Mouse (Mus musculus): Measurements from ENCODE around the gene Hoxd3. TPM values are rescaled to one million over a fixed set of nuclear protein-coding genes. Genes with fewer than 3 reads are reported as not detected.

Gene Hoxd3
- total RNA-seq, 2 experiments from 2014 or later, result not detected

- DNase-seq, result no peak
Measured at GRCm38 (mm10) chr2:74679596-74679971, 32.1 kb upstream of the Hoxd3 start.

GRCm38 (mm10) chr2:74679980-74680379 lies 31.7 kb upstream of the Hoxd3 start:
- no peak for DNase-seq

- no peak for DNase-seq
Measured at GRCm38 (mm10) chr2:74680561-74681398, 30.9 kb upstream of the Hoxd3 start.

GRCm38 (mm10) chr2:74681594-74682531 lies 29.9 kb upstream of the Hoxd3 start:
- DNase-seq, result no peak

- no peak for DNase-seq
Measured at GRCm38 (mm10) chr2:74682796-74683195, 28.9 kb upstream of the Hoxd3 start.

- DNase-seq, result no peak
Measured at GRCm38 (mm10) chr2:74683471-74683951, 28.2 kb upstream of the Hoxd3 start.

GRCm38 (mm10) chr2:74684106-74684505 lies 27.6 kb upstream of the Hoxd3 start:
- no peak for DNase-seq

GRCm38 (mm10) chr2:74685059-74685603 lies 26.6 kb upstream of the Hoxd3 start:
- no peak for DNase-seq

- DNase-seq, result no peak
Measured at GRCm38 (mm10) chr2:74686301-74686987, 25.3 kb upstream of the Hoxd3 start.

GRCm38 (mm10) chr2:74686988-74687697 lies 24.6 kb upstream of the Hoxd3 start:
- DNase-seq, result no peak

GRCm38 (mm10) chr2:74687698-74688555 lies 23.8 kb upstream of the Hoxd3 start:
- DNase-seq, result no peak

- DNase-seq, result no peak
Measured at GRCm38 (mm10) chr2:74688795-74689573, 22.7 kb upstream of the Hoxd3 start.

GRCm38 (mm10) chr2:74689574-74690337 lies 22.0 kb upstream of the Hoxd3 start:
- DNase-seq, result no peak

GRCm38 (mm10) chr2:74690338-74690716 lies 21.4 kb upstream of the Hoxd3 start:
- DNase-seq, result no peak

- no peak for DNase-seq
Measured at GRCm38 (mm10) chr2:74691022-74691951, 20.4 kb upstream of the Hoxd3 start, which contains the start of gene Hoxd10. Gene Hoxd10 (plus strand): TSS chr2:74691924.

GRCm38 (mm10) chr2:74691995-74692807 lies 19.5 kb upstream of the Hoxd3 start:
- DNase-seq, result no peak

Data from layer of hippocampus, postnatal 36 days (tissue).